Mouse (Mus musculus) hindbrain, embryonic 16.5 days (tissue): ENCODE measurements at regions not wholly inside any gene's neighbourhood (a gene's known extent, or its start where the extent isn't known, plus 50 kb on each side); places are given as distances from the start of the nearest gene placed in this dataset.

ENCODE experiments used
- ATAC-seq: fragments of 200-750 bp; cut with Nextera tagmentation; 2 replicates; pipeline ENCODE4 v1.8.0; 2017; ENCODE audit warnings: moderate TSS enrichment, moderate library complexity
- H3K27ac ChIP-seq: fragments of 300-500 bp; sonication (generic); 2 replicates; pipeline ENCODE4 v1.5.1; 2014; ENCODE audit warnings: low read depth, mild to moderate bottlenecking, control low read depth, low read length, moderate library complexity
- H3K27me3 ChIP-seq: fragments of 300-500 bp; sonication (generic); replicated peaks from 2 replicates; pipeline ENCODE4 v1.6.1; 2014; ENCODE audit warnings: low read length; ENCODE audit not compliant: control insufficient read depth, insufficient read depth
- H3K36me3 ChIP-seq: fragments of 300-500 bp; sonication (generic); 2 replicates; pipeline ENCODE4 v1.6.1; 2014; ENCODE audit warnings: mild to moderate bottlenecking, low read length, moderate library complexity, mixed read lengths; ENCODE audit not compliant: control insufficient read depth, insufficient read depth
- H3K4me1 ChIP-seq: fragments of 300-500 bp; sonication (generic); 2 replicates; pipeline ENCODE4 v1.6.1; 2014; ENCODE audit warnings: low read depth, low read length; ENCODE audit not compliant: control insufficient read depth, insufficient read depth
- H3K4me2 ChIP-seq: fragments of 300-500 bp; sonication (generic); 2 replicates; pipeline ENCODE4 v1.6.1; 2014; ENCODE audit warnings: mild to moderate bottlenecking, low read length, control low read depth, moderate library complexity
- H3K4me3 ChIP-seq: fragments of 300-500 bp; sonication (generic); 2 replicates; pipeline ENCODE4 v1.5.1; 2014; ENCODE audit warnings: mild to moderate bottlenecking, low read length, control low read depth, moderate library complexity
- H3K9ac ChIP-seq: fragments of 300-500 bp; sonication (generic); 2 replicates; pipeline ENCODE4 v1.6.1; 2014; ENCODE audit warnings: low read depth, mild to moderate bottlenecking, control low read depth, low read length, moderate library complexity
- H3K9me3 ChIP-seq: fragments of 300-500 bp; sonication (generic); 2 replicates; pipeline ENCODE4 v1.6.1; 2014; ENCODE audit warnings: mild to moderate bottlenecking, low read length, moderate library complexity; ENCODE audit not compliant: control insufficient read depth
- WGBS: fragments of 180-500 bp; shearing (Covaris S2); extraction: QIAGEN DNeasy Blood & Tissue Kit; methylation state at CpG from one replicate; pipeline ENCODE4 v1.1.7; 2014; 5-methylcytosine and 5-hydroxymethylcytosine counted together

DNA sequence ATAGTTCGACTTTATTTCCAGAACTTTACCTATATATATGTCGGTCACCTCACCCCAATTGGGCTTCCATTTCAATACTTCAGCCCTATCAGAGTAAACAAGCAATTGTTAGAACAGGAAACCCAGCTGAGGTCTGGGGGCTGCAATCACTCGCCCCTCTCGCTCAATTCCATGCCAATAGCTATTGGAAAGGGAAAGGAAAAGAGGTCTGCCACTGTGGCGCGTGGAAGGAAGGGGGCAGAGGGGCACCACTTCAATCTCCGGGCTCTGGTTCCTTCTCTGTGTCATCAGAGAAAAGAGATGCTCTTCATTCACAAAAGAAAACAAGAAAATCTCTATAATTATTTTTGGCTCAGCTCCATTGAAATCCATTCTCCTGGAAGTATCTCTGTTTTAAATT is 167.1 kb upstream of the Tmem161b start:
- 38% methylated on average over 7 of the region's 7 CpGs for WGBS
- no peak for ATAC-seq
- H3K4me3 ChIP-seq, result peak overlapping the region; percentile 8; the same call in 1 of the 2 replicates
- H3K9me3 ChIP-seq, result no peaks in the 10 kb centered on the region
- no peaks in the 10 kb centered on the region for H3K36me3 ChIP-seq
- no peaks in the 10 kb centered on the region for H3K27me3 ChIP-seq
- H3K9ac ChIP-seq, result peak overlapping the region; percentile 45
- peaks cover 10% of the 10 kb centered on the region for H3K4me1 ChIP-seq
- peak overlapping the region; percentile 50 for H3K4me2 ChIP-seq
- H3K27ac ChIP-seq, result peak overlapping the region; percentile 84

DNA sequence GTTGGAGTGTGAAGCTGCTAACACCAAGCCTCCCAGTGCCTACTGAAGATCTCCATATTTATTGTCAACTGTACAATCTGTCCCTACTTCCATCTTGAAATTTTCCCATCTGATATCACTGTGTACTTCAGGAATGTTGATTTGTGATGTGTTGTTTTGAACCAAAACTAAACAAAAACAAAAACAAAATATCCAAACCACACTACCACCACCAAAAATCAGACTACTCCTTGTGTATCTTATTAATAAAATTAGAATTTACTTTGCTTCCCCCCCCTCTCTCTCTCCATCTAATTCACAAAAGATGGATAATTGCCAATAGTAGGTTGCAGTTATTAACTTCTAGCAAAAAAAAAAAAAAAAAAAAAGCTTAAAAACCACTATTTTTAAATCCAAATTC is 166.5 kb upstream of the Tmem161b start:
- Histone ChIP-seq H3K27me3 (no peaks in the 10 kb centered on the region), H3K4me2 (0 out of 2 replicates have a peak overlapping the region, but pooled peaks have one; percentile 50), H3K4me1 (peaks cover 17% of the 10 kb centered on the region), H3K36me3 (no peaks in the 10 kb centered on the region), H3K4me3 (no peak overlapping the region), H3K27ac (peak overlapping the region; percentile 84; the same call in 1 of the 2 replicates), H3K9me3 (no peaks in the 10 kb centered on the region), H3K9ac (no peak overlapping the region)
- ATAC-seq, result no peak

DNA sequence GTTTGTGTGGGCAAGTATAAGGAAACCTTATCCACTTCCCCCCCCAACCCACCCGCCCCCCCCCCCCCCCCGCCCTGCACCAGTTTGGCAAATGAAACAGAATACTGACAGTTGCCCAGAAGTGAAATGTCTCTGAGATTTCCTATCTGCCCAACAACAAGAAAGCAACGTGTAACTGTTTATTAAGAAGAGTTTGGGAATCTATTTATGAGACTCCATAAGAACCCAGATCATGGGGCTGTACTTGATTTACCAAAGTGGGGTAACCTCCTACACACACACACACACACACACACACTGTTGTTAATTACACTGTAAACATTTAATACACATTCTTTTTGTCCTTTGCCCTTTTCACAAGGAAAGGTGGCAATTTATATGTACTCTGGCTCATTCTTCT is 165.6 kb upstream of the Tmem161b start:
- ATAC-seq, result no peak
- WGBS, result 25% methylated on average over 2 of the region's 3 CpGs
- H3K9me3 ChIP-seq, result no peaks in the 10 kb centered on the region
- H3K4me3 ChIP-seq, result no peak overlapping the region
- peak overlapping the region; percentile 23; the same call in 1 of the 2 replicates for H3K4me2 ChIP-seq
- no peaks in the 10 kb centered on the region for H3K36me3 ChIP-seq
- H3K27me3 ChIP-seq, result no peaks in the 10 kb centered on the region
- peaks cover 20% of the 10 kb centered on the region for H3K4me1 ChIP-seq
- H3K27ac ChIP-seq, result peak overlapping the region; percentile 84
- no peak overlapping the region for H3K9ac ChIP-seq

DNA sequence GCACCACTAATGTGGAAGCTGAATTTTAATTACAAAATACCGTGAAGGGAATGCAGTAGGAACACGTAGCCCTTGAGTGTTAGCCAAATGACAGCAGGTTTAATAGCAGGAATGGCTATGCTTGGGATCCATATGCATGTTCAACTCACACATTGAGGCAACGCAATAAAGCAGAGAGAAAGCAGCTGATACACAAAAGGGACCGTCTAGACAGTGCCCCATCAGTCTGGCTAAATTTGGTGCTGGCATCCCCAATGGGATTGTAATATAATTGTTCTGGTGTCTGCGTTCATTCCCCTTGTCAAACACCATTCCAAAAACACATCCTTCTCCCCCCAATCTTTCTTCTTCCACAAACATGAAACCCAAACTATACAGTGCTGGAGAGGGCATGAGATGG is 165.1 kb upstream of the Tmem161b start:
- H3K27ac ChIP-seq, result peak overlapping the region; percentile 84
- no peaks in the 10 kb centered on the region for H3K9me3 ChIP-seq
- WGBS, result 20% methylated on average over 5 of the region's 5 CpGs
- peak; percentile 55 for ATAC-seq
- peaks cover 22% of the 10 kb centered on the region for H3K4me1 ChIP-seq
- H3K27me3 ChIP-seq, result no peaks in the 10 kb centered on the region
- peak overlapping the region; percentile 35 for H3K4me2 ChIP-seq
- peak overlapping the region; percentile 43; the same call in 1 of the 2 replicates for H3K9ac ChIP-seq
- H3K36me3 ChIP-seq, result no peaks in the 10 kb centered on the region
- no peak overlapping the region for H3K4me3 ChIP-seq

DNA sequence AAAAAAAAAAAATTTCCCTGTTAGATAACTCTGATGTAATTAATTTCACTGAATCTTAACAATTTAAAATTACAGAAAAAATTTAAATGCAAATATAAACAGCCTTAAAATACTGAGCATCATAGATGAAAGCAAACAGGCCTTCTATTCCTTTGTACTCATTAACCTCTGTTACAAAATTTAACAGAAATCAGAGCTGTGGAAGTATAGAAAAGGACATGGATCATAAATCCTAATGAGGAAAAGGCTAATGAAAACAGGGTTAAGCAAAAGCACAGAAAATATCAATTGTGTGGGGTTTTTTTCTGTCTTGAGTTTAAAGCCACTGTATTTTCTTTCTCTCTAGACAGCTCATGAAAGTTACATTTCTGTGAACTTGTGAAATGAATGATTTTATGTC is 164.6 kb upstream of the Tmem161b start:
- H3K9ac ChIP-seq, result no peak overlapping the region
- no peaks in the 10 kb centered on the region for H3K9me3 ChIP-seq
- peaks cover 22% of the 10 kb centered on the region for H3K4me1 ChIP-seq
- H3K4me2 ChIP-seq, result no peak overlapping the region
- H3K36me3 ChIP-seq, result no peaks in the 10 kb centered on the region
- no peaks in the 10 kb centered on the region for H3K27me3 ChIP-seq
- H3K4me3 ChIP-seq, result no peak overlapping the region
- no peak overlapping the region; the same call in 1 of the 2 replicates for H3K27ac ChIP-seq
- ATAC-seq, result no peak

- ATAC-seq, result no peak
- Histone ChIP-seq H3K4me3 (no peak overlapping the region), H3K4me1 (peaks cover 22% of the 10 kb centered on the region), H3K27me3 (no peaks in the 10 kb centered on the region), H3K4me2 (peak overlapping the region; percentile 34), H3K9ac (peak overlapping the region; percentile 46), H3K36me3 (no peaks in the 10 kb centered on the region), H3K9me3 (no peaks in the 10 kb centered on the region), H3K27ac (peak overlapping the region; percentile 82)
- 26% methylated on average over 3 of the region's 3 CpGs for WGBS
These were observed 163.8 kb upstream of the Tmem161b start for GRCm38 (mm10) chr13:84058251-84058650.

- H3K4me2 ChIP-seq, result peak overlapping the region; percentile 48
- no peaks in the 10 kb centered on the region for H3K36me3 ChIP-seq
- H3K27me3 ChIP-seq, result no peaks in the 10 kb centered on the region
- peak; percentile 82 for ATAC-seq
- 4% methylated on average over 10 of the region's 10 CpGs for WGBS
- peaks cover 22% of the 10 kb centered on the region for H3K4me1 ChIP-seq
- H3K27ac ChIP-seq, result peak overlapping the region; percentile 85
- H3K9ac ChIP-seq, result peak overlapping the region; percentile 63
- no peaks in the 10 kb centered on the region for H3K9me3 ChIP-seq
- peak overlapping the region; percentile 20 for H3K4me3 ChIP-seq
These were observed 163.0 kb upstream of the Tmem161b start for GRCm38 (mm10) chr13:84059031-84059651.

DNA sequence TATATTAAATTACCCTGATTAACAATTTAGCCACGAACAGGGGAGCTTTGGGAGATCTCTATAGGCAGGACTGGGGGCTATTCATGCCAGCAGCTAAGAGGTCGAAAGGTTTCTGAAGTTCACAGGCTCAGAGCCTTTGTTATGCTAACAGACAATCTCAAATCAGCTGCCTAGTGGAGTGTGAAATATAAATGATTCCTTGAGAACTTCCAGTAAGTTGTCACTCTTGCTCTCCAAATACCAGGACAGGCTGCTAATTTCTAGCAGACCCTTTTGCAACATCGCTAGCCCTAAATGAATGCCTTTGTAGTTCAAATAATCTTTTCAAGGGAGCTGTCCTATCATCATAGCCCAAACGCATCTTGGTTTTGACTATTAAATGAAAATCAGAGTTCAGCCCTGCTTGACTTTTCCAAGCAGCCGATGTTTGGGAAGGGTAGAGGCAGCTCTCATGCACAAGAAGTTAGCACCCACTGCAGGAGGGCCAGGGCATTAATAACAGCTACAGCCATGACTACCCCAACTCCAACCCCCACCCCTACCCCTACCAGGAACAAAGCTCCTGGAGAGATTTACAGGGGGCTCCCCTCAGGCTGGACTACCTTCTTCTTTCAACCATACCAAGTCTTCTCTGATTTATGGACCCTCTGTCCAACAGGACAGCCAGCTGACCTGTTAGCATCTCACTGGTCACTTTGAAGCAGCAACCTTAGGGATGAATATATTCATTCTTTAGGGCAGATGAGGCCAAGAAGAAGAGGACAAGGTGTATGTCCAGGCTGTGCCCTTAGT is 162.2 kb upstream of the Tmem161b start:
- no peaks in the 10 kb centered on the region for H3K27me3 ChIP-seq
- ATAC-seq, result peak; percentile 80
- peaks cover 22% of the 10 kb centered on the region for H3K4me1 ChIP-seq
- no peaks in the 10 kb centered on the region for H3K9me3 ChIP-seq
- peak overlapping the region; percentile 3; the same call in 1 of the 2 replicates for H3K4me3 ChIP-seq
- peak overlapping the region; percentile 85 for H3K27ac ChIP-seq
- WGBS, result 3% methylated on average over 5 of the region's 5 CpGs
- peak overlapping the region; percentile 63 for H3K9ac ChIP-seq
- H3K36me3 ChIP-seq, result no peaks in the 10 kb centered on the region
- peak overlapping the region; percentile 48 for H3K4me2 ChIP-seq

DNA sequence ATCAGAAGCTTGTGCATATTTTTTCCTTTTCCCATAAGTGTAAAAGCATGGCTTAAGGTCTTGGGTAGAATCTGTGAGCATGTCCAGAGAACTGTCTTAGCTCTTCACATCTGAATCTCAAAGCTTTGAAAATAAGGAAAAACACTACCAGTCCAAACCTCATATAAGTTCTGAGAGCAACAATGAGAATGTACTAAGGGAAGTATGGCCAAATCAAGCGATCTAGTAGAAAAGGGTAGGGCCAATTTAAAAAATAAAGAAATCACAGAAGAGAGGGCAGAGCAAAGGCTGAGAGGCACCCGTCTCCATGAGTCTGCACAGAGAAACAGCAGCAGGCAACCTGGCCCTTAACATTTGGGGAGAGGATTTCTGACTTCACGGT is 161.7 kb upstream of the Tmem161b start:
- Histone ChIP-seq H3K4me2 (peak overlapping the region; percentile 48), H3K27ac (peak overlapping the region; percentile 85), H3K9me3 (no peaks in the 10 kb centered on the region), H3K4me3 (peak overlapping the region; percentile 3; the same call in 1 of the 2 replicates), H3K9ac (peak overlapping the region; percentile 56), H3K36me3 (no peaks in the 10 kb centered on the region), H3K4me1 (peaks cover 20% of the 10 kb centered on the region), H3K27me3 (no peaks in the 10 kb centered on the region)
- no peak for ATAC-seq
- 31% methylated on average over 3 of the region's 3 CpGs for WGBS
